Mouse (Mus musculus) spleen, adult 2 months (tissue): Measurements from ENCODE around the gene Slc24a3.

Source experiments
- CTCF ChIP-seq: fragments of 200-500 bp; IDR thresholded peaks from 2 replicates; pipeline ENCODE4 v1.5.1; 2011; ENCODE audit warnings: mild to moderate bottlenecking, inconsistent platforms; ENCODE audit not compliant: insufficient read depth, insufficient read length, insufficient replicate concordance; ENCODE audit errors: extremely low read depth
- POLR2A ChIP-seq: fragments of 200-500 bp; IDR thresholded peaks from 2 replicates; pipeline ENCODE4 v1.6.1; 2011; ENCODE audit warnings: low read depth, low read length, inconsistent platforms

- TF ChIP-seq POLR2A = no peak
- TF ChIP-seq CTCF = no peak
Observed at GRCm38 (mm10) chr2:145158972-145159371, 8.6 kb upstream of the Slc24a3 start.
